Comparison of ENCODE assay signal across 30 mouse cellular contexts in genomic region chr12:70633622-70634365, GRCm38 (mm10).
DNase-seq lines count a peak whose midpoint lies in the region; ATAC-seq and TF ChIP-seq lines count a peak whose summit lies in the region.
"Had no signal": no experiment of that assay in that cellular context is flagged by ENCODE, and none has a peak within 500 bp of the region (broad histone marks: within the 10 kb centered on the region; RNA-seq: fewer than 3 reads in every experiment).

No protein-coding gene starts in this region.

- no peak overlapping the region for H3K4me3 ChIP-seq in heart, embryonic 14.5 days (ENCODE audit: control insufficient read depth in 1 of 2, insufficient read depth in 1 of 2, low read depth in 1 of 2, low read length in 2 of 2)
- no peak overlapping the region for H3K4me3 ChIP-seq in lung, embryonic 16.5 days (ENCODE audit: low read length)
- no peak overlapping the region for H3K4me3 ChIP-seq in intestine, postnatal 0 days (ENCODE audit: low read depth, low read length)
- H3K4me3 ChIP-seq: embryonic facial prominence, embryonic 13.5 days; forebrain, embryonic 10.5 days; forebrain, embryonic 15.5 days; kidney, embryonic 15.5 days; layer of hippocampus, adult 2 months; left cerebral cortex, adult 2 months; limb, embryonic 12.5 days; liver, embryonic 13.5 days; midbrain, embryonic 10.5 days; midbrain, embryonic 15.5 days had no signal

- peak; percentile 12 for DNase-seq in embryo, embryonic 10 days (ENCODE audit: low spot score)
- DNase-seq in embryo, embryonic 9.5 days (ENCODE audit: extremely low spot score) = no peak
- DNase-seq in heart, adult 9 months (ENCODE audit: low spot score in 2 of 2) = no peak
- no peak for DNase-seq in lung, postnatal 4 days
- DNase-seq: adrenal gland, adult 8-10 months; embryo, embryonic 11 days; gastrocnemius, postnatal 25 days; heart, adult 18-20 months; kidney, adult 18-20 months; kidney, postnatal 36 days; liver, embryonic 13.5 days; right cerebral cortex, adult 18-20 months; thymus, adult 18-20 months; thymus, postnatal 25 days had no signal

- ATAC-seq in heart, embryonic 14.5 days (ENCODE audit: insufficient number of reproducible peaks, insufficient read depth, low FRiP score, low read depth) = no peak
- ATAC-seq in lung, embryonic 16.5 days (ENCODE audit: low read depth) = no peak
- no peak for ATAC-seq in intestine, postnatal 0 days
- no peak for ATAC-seq in megakaryocyte-erythroid progenitor cell, adult 5-6 weeks (replicated peaks; ENCODE audit: low FRiP score, low TSS enrichment, poor library complexity, severe bottlenecking)
- ATAC-seq: forebrain, embryonic 15.5 days; hindbrain, postnatal 0 days; lung, postnatal 0 days; midbrain, embryonic 15.5 days had no signal

- H3K27me3 ChIP-seq in heart, embryonic 14.5 days (ENCODE audit: control insufficient read depth, insufficient read depth, low read length) = no peaks in the 10 kb centered on the region
- H3K27me3 ChIP-seq in lung, embryonic 16.5 days (ENCODE audit: control insufficient read depth, insufficient read depth, low read depth, low read length) = no peaks in the 10 kb centered on the region
- no peaks in the 10 kb centered on the region for H3K27me3 ChIP-seq in intestine, postnatal 0 days (replicated peaks; ENCODE audit: control insufficient read depth, insufficient read depth, low read length)
- H3K27me3 ChIP-seq: embryonic facial prominence, embryonic 13.5 days; forebrain, embryonic 15.5 days; liver, embryonic 13.5 days; midbrain, embryonic 15.5 days had no signal

- H3K4me1 ChIP-seq in heart, embryonic 14.5 days (ENCODE audit: control insufficient read depth in 2 of 2, insufficient read depth in 2 of 2, low read length in 2 of 2) = peaks cover 12 to 18% of the 10 kb centered on the region in 2 experiments
- H3K4me1 ChIP-seq in lung, embryonic 16.5 days (replicated peaks; ENCODE audit: control insufficient read depth, insufficient read depth, low read length) = peaks cover 11% of the 10 kb centered on the region; the same call in 1 of the 2 replicates
- H3K4me1 ChIP-seq in intestine, postnatal 0 days (replicated peaks; ENCODE audit: control insufficient read depth, insufficient read depth, low read length) = 0 out of 2 replicates have a peak, but pooled peaks cover 3% of the 10 kb centered on the region
- H3K4me1 ChIP-seq: forebrain, embryonic 15.5 days; liver, embryonic 13.5 days; midbrain, embryonic 15.5 days had no signal

- 15% methylated on average over 13 of the region's 13 CpGs for WGBS in heart, embryonic 14.5 days
- WGBS in lung, embryonic 16.5 days = 10% methylated on average over 13 of the region's 13 CpGs
- 7% methylated on average over 13 of the region's 13 CpGs for WGBS in intestine, postnatal 0 days

- no peaks in the 10 kb centered on the region for H3K36me3 ChIP-seq in heart, embryonic 14.5 days (ENCODE audit: control insufficient read depth, insufficient read depth, low read length)
- no peaks in the 10 kb centered on the region for H3K36me3 ChIP-seq in lung, embryonic 16.5 days (ENCODE audit: control insufficient read depth, insufficient read depth, low read length)
- no peaks in the 10 kb centered on the region for H3K36me3 ChIP-seq in intestine, postnatal 0 days (ENCODE audit: control insufficient read depth, insufficient read depth)
- H3K36me3 ChIP-seq: embryonic facial prominence, embryonic 13.5 days; forebrain, embryonic 10.5 days; forebrain, embryonic 15.5 days; G1E; kidney, embryonic 15.5 days; limb, embryonic 12.5 days; liver, embryonic 13.5 days; midbrain, embryonic 10.5 days; midbrain, embryonic 15.5 days had no signal

- no peak overlapping the region for H3K27ac ChIP-seq in heart, embryonic 14.5 days (replicated peaks in 1 of 2; ENCODE audit: control insufficient read depth in 1 of 2, insufficient read depth in 1 of 2, low read depth in 2 of 2, low read length in 2 of 2)
- H3K27ac ChIP-seq in lung, embryonic 16.5 days (ENCODE audit: low read length) = peak overlapping the region; percentile 5; the same call in 1 of the 2 replicates
- no peak overlapping the region for H3K27ac ChIP-seq in intestine, postnatal 0 days (ENCODE audit: low read depth, low read length)
- H3K27ac ChIP-seq: embryonic facial prominence, embryonic 13.5 days; forebrain, embryonic 10.5 days; forebrain, embryonic 15.5 days; hindbrain, postnatal 0 days; kidney, embryonic 15.5 days; layer of hippocampus, adult 2 months; left cerebral cortex, adult 2 months; limb, embryonic 12.5 days; liver, embryonic 13.5 days; midbrain, embryonic 10.5 days; midbrain, embryonic 15.5 days had no signal

- H3K4me2 ChIP-seq in heart, embryonic 14.5 days (ENCODE audit: low read length) = peak overlapping the region; percentile 16
- H3K4me2 ChIP-seq in lung, embryonic 16.5 days (ENCODE audit: low read depth, low read length) = no peak overlapping the region
- H3K4me2 ChIP-seq in intestine, postnatal 0 days (replicated peaks; ENCODE audit: low read depth) = peak overlapping the region; percentile 6; the same call in 1 of the 2 replicates
- H3K4me2 ChIP-seq: embryonic facial prominence, embryonic 13.5 days; forebrain, embryonic 15.5 days; kidney, embryonic 15.5 days; limb, embryonic 12.5 days; liver, embryonic 13.5 days; midbrain, embryonic 15.5 days had no signal

- no peak overlapping the region for H3K9ac ChIP-seq in heart, embryonic 14.5 days (ENCODE audit: low read length)
- H3K9ac ChIP-seq in lung, embryonic 16.5 days (ENCODE audit: low read length) = no peak overlapping the region
- no peak overlapping the region for H3K9ac ChIP-seq in intestine, postnatal 0 days (ENCODE audit: low read depth, low read length)
- H3K9ac ChIP-seq: embryonic facial prominence, embryonic 13.5 days; forebrain, embryonic 15.5 days; kidney, embryonic 15.5 days; limb, embryonic 12.5 days; liver, embryonic 13.5 days; midbrain, embryonic 15.5 days had no signal

- TF ChIP-seq CTCF in intestine, postnatal 0 days (IDR thresholded peaks at IDR 0.05; ENCODE audit: low read depth) = no peak; the same call in 1 of the 2 replicates

- no peaks in the 10 kb centered on the region for H3K9me3 ChIP-seq in heart, embryonic 14.5 days (ENCODE audit: control insufficient read depth, low read length)
- H3K9me3 ChIP-seq in lung, embryonic 16.5 days (ENCODE audit: control insufficient read depth, low read length) = no peaks in the 10 kb centered on the region
- no peaks in the 10 kb centered on the region for H3K9me3 ChIP-seq in intestine, postnatal 0 days (ENCODE audit: control insufficient read depth)
- H3K9me3 ChIP-seq: embryonic facial prominence, embryonic 13.5 days; forebrain, embryonic 10.5 days; forebrain, embryonic 15.5 days; G1E; kidney, embryonic 15.5 days; limb, embryonic 12.5 days; liver, embryonic 13.5 days; midbrain, embryonic 10.5 days; midbrain, embryonic 15.5 days had no signal
